Mouse (Mus musculus) adrenal gland, postnatal 25 days (tissue): ENCODE measurements around the gene Kctd17. TPM values are rescaled to one million over a fixed set of nuclear protein-coding genes. Genes with fewer than 3 reads are reported as not detected.

Experiments used
- DNase-seq: peaks from one replicate; pipeline ENCODE4 v3.0.0; 2021; ENCODE audit warnings: mixed read lengths
- total RNA-seq: library from RNA; stranded (reverse); gene quantifications from 2 replicates; pipeline ENCODE4 v1.2.3, GENCODE M21; 2021

The Kctd17 gene
- total RNA-seq, 1 experiment from 2014 or later: 84.3 TPM

- DNase-seq: peak; percentile 99
Observed at GRCm38 (mm10) chr15:78447746-78448535, 19.6 kb downstream of the Kctd17 start.

DNA sequence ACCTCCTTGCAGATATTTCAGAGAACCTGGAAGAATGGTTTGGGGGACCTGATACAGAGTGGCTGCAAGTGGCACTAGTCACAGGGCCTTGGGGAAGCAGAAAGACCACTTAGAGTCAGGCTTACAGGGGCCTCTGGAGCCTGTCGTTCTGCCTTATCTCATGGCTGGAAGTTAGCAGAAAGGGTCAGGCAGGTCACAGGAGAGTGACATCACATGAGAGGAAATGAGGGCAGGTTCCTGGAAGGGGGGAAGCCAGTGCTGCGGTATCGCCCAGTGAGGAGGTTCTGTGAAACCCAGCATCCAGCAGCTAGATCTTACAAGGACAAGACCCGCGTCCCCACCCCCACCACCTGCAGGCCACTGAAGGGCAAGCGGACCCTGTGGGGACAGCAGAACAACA, 20.8 kb downstream of the Kctd17 start:
- DNase-seq: no peak

- DNase-seq: peak; percentile 65
Observed at GRCm38 (mm10) chr15:78449694-78450418, 21.5 kb downstream of the Kctd17 start.

- DNase-seq: no peak
Observed at GRCm38 (mm10) chr15:78450419-78450768, 22.0 kb downstream of the Kctd17 start.

DNA sequence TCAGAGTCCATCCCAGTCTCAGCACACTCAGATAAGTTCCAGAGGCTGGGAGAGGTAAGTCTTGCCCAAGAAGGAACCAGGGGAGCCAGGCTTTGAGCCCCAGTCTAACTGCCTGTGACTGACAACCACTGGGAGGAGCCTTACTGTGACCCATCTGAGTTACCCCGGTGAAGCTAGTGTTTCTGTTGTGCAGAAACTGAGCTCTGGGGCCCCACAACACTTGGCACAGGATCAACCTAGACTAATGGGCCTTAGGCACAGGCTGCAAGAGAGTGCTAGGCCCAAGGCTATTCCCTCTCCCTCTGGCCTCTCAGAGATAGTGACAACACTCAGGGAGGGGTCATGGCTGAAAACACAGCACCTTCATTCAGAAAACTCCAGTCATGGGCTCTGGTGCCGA, 22.8 kb downstream of the Kctd17 start:
- no peak for DNase-seq

GRCm38 (mm10) chr15:78452929-78453328, 24.6 kb downstream of the Kctd17 start:
- DNase-seq: no peak

DNA sequence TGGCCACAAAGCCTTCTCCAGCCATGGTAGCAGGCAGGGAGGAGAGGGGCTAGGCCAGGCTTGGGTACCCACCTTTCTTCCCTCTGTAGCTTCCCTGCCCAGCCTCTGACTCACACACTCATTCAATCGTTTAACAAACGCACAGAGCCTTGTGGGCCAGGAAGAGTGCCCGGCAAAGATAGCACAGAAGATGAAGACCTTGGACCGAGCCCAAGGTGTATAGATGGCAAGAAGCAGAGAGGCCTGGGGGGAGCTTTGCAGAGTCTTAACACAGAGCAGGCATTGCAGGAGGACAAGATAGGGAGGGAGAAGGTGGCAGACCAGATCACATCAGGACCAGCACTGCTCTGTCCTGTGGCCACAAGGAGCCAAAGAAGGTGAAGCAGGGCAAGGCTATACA, 26.8 kb downstream of the Kctd17 start:
- no peak for DNase-seq

DNA sequence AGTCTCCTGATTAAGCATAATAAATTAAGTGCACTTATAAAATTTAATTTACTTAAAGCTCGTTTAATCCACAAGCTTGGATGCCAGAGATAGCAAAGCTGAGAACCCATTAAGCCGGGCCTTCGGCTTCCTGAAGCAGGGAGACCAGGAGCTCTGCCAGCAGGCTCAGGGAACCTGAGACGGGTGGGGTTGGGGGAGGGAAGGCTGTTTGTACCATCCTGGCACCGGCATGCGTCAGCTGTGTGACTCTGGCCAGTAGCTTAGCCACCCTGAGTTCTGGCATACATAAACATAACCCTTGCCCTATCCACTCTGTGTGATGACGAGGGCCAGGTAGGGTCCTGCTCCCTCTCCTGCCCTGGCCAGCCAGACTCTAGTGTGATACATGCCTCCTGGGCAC, 27.7 kb downstream of the Kctd17 start:
- no peak for DNase-seq

GRCm38 (mm10) chr15:78457193-78457592, 28.8 kb downstream of the Kctd17 start:
- DNase-seq: no peak

DNA sequence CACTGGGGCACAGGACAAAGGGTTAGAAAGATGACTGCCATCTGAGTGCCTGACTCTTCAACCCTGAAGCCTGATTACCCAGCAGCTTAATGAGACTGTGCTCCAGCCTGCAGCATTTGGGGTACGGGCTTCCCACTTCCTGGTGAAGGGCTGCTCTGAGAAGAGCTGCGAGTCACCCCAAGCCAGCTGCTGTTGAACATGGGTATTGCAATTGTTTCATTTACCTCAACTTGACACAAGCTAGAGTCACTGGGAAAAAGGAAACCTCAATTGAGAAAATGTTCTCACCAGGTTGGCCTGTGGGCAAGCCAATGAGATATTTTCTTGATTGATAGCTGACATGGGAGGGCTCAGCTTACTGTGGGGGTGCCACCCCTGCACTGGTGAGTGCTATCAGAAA, 34.6 kb downstream of the Kctd17 start:
- no peak for DNase-seq

DNA sequence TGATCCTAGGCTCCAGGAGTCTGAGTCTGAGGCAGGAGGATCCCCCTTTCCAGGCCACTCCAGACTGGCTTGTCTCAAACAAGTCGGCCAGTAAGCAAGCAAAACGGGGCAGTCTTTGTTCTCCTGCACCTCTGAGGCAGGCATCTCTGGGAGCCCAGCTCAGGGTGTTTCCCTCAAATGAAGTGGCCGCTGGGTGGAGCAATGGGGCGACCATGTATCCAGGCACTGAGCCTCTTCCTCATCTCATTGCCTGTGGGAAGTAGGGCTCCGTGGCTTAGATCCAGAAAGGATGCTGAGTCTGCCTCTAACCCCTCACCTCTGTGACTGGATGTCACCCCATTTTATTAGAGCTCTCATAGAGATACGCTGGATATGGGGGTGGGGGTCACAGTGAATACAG, 38.4 kb downstream of the Kctd17 start:
- DNase-seq: no peak

GRCm38 (mm10) chr15:78467570-78467969, 39.2 kb downstream of the Kctd17 start:
- DNase-seq: peak; percentile 28

- DNase-seq: no peak
Observed at GRCm38 (mm10) chr15:78468379-78468937, 40.1 kb downstream of the Kctd17 start, which contains the start of gene Tmprss6. Gene Tmprss6 (minus strand): TSS chr15:78468634.

GRCm38 (mm10) chr15:78470495-78471276, 42.3 kb downstream of the Kctd17 start:
- DNase-seq: no peak

DNA sequence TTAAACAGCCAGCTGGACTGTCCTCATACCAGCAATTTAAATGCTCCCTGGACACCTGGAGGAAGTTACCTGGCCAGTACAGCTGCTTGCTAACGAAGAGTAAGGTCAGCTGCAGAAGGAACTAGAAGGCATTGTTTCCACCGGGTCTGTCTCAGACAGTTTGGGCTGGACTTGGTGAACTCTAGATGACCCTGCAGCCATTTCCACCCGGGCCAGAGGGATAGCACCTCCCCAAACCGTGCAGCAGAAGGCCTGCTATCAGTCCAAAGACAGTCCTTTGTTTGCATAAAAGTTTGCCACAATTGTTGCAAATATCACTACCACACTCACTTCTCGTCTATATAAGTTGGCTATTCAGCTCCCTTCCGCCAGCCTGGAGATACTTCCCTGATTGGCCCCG, 43.5 kb downstream of the Kctd17 start:
- no peak for DNase-seq

DNA sequence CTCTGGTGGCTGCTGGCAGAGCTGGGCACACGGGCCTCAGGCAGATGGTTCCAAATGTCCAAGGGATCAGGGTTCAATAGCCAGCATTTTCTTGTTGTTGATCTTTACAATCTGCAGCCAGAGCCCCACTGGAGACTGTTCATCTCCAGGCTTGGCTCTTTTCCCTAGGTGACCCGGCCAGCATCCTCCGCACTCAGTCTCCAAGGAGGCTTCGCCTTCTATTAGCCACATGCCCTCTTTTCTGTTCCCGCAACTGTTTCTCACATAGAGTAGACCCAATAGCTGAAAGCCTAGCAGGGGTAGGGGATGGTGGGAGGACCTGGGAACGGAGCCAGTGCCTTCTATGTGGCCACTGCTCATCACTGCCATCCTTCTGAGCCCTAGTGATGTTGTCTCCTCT, 45.1 kb downstream of the Kctd17 start:
- DNase-seq: no peak

GRCm38 (mm10) chr15:78475604-78476031, 47.3 kb downstream of the Kctd17 start:
- DNase-seq: peak; percentile 22

- DNase-seq: no peak
Observed at GRCm38 (mm10) chr15:78476878-78477277, 48.5 kb downstream of the Kctd17 start.

GRCm38 (mm10) chr15:78478073-78478472, 49.7 kb downstream of the Kctd17 start:
- no peak for DNase-seq

GRCm38 (mm10) chr15:78479470-78479869, 51.1 kb downstream of the Kctd17 start:
- DNase-seq: no peak

DNA sequence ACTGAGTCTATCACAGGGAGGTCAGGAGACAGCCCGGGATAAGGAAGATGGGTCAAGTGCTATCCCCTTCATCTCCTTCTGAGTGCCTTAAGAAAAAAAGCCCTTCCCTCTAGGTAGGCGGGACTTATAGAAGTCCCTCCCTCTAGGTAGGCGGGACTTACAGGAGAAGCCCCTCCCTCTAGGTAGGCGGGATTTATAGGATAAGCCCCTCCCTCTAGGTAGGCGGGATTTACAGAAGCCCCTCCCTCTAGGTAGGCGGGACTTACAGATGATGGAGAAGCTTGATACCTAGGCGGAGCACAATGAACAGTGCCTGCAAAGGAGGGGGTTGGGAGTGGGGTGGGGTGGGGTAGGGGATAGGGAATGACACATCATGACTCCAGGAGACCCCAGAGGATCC, 51.7 kb downstream of the Kctd17 start:
- DNase-seq: no peak

GRCm38 (mm10) chr15:78480991-78481390, 52.6 kb downstream of the Kctd17 start:
- DNase-seq: no peak
